Mouse (Mus musculus) testis, adult 2 months (tissue): ENCODE measurements around the gene Pdzrn4. TPM values are rescaled to one million over a fixed set of nuclear protein-coding genes. Genes with fewer than 3 reads are reported as not detected.
A peak's percentile ranks its signal among the peaks of the same experiment; 100 is the strongest.

ENCODE experiments used
- H3K27ac ChIP-seq: fragments of 200-500 bp; 2 replicates; pipeline ENCODE4 v1.5.1; 2012; ENCODE audit warnings: low read depth, low read length; ENCODE audit not compliant: control insufficient read depth, insufficient read depth
- H3K27me3 ChIP-seq: fragments of 200-500 bp; 2 replicates; pipeline ENCODE4 v1.6.1; 2012; ENCODE audit warnings: mild to moderate bottlenecking, low read length, moderate library complexity; ENCODE audit not compliant: control insufficient read depth, insufficient read depth
- H3K36me3 ChIP-seq: fragments of 200-500 bp; 2 replicates; pipeline ENCODE4 v1.6.1; 2012; ENCODE audit warnings: mild to moderate bottlenecking, low read length; ENCODE audit not compliant: control insufficient read depth, insufficient read depth
- H3K4me1 ChIP-seq: fragments of 200-500 bp; 2 replicates; pipeline ENCODE4 v1.6.1; 2012; ENCODE audit warnings: low read length; ENCODE audit not compliant: control insufficient read depth, insufficient read depth
- H3K4me3 ChIP-seq: fragments of 200-500 bp; 2 replicates; pipeline ENCODE4 v1.5.1; 2012; ENCODE audit warnings: low read depth, mild to moderate bottlenecking, low read length, moderate library complexity, mixed read lengths; ENCODE audit not compliant: control insufficient read depth
- CTCF ChIP-seq: fragments of 200-500 bp; IDR thresholded peaks from 2 replicates; pipeline ENCODE4 v1.5.1; 2012; ENCODE audit warnings: low read depth, mild to moderate bottlenecking, inconsistent platforms, low read length, moderate library complexity; ENCODE audit not compliant: control insufficient read depth, insufficient read depth, insufficient replicate concordance
- POLR2A ChIP-seq: fragments of 200-500 bp; IDR thresholded peaks from 2 replicates; pipeline ENCODE4 v1.6.1; 2012; ENCODE audit warnings: low read depth, mild to moderate bottlenecking, inconsistent platforms, low read length, moderate library complexity; ENCODE audit not compliant: control insufficient read depth
- polyA plus RNA-seq: library from polyadenylated mRNA; depleted of rRNA; stranded (reverse); fragments of >200 nt; gene quantifications from 2 replicates; pipeline ENCODE4 v1.2.3, GENCODE M21; 2012

The Pdzrn4 gene
- polyA plus RNA-seq, 1 experiment, result 6.3 TPM

GRCm38 (mm10) chr15:92495465-92496174 lies 98.9 kb downstream of the Pdzrn4 start:
- H3K27ac ChIP-seq, result no peak overlapping the region
- TF ChIP-seq POLR2A, result no peak
- TF ChIP-seq CTCF, result no peak
- no peaks in the 10 kb centered on the region for H3K36me3 ChIP-seq
- no peaks in the 10 kb centered on the region for H3K4me1 ChIP-seq
- H3K27me3 ChIP-seq, result no peaks in the 10 kb centered on the region
- H3K4me3 ChIP-seq, result no peak overlapping the region

- TF ChIP-seq CTCF, result no peak
- TF ChIP-seq POLR2A, result no peak
- no peaks in the 10 kb centered on the region for H3K36me3 ChIP-seq
- H3K27ac ChIP-seq, result no peak overlapping the region
- H3K27me3 ChIP-seq, result no peaks in the 10 kb centered on the region
- H3K4me3 ChIP-seq, result no peak overlapping the region
- no peaks in the 10 kb centered on the region for H3K4me1 ChIP-seq
Measured at GRCm38 (mm10) chr15:92500276-92500838, 103.7 kb downstream of the Pdzrn4 start.

GRCm38 (mm10) chr15:92502797-92503196 lies 106.1 kb downstream of the Pdzrn4 start:
- H3K36me3 ChIP-seq, result no peaks in the 10 kb centered on the region

GRCm38 (mm10) chr15:92509372-92509771 lies 112.7 kb downstream of the Pdzrn4 start:
- H3K36me3 ChIP-seq, result no peaks in the 10 kb centered on the region
- TF ChIP-seq CTCF (no peak), POLR2A (no peak)
- no peaks in the 10 kb centered on the region for H3K27me3 ChIP-seq
- H3K27ac ChIP-seq, result no peak overlapping the region
- peaks cover 6% of the 10 kb centered on the region for H3K4me1 ChIP-seq
- peak overlapping the region; percentile 41 for H3K4me3 ChIP-seq

More at GRCm38 (mm10) chr15:92502797-92503196, 106.1 kb downstream of the Pdzrn4 start:
- H3K4me1 ChIP-seq, result no peaks in the 10 kb centered on the region
- no peak overlapping the region for H3K27ac ChIP-seq
- H3K27me3 ChIP-seq, result no peaks in the 10 kb centered on the region
- no peak for TF ChIP-seq CTCF
- no peak for TF ChIP-seq POLR2A
- no peak overlapping the region for H3K4me3 ChIP-seq

GRCm38 (mm10) chr15:92515651-92516050 lies 119.0 kb downstream of the Pdzrn4 start:
- Histone ChIP-seq H3K36me3 (no peaks in the 10 kb centered on the region), H3K27me3 (no peaks in the 10 kb centered on the region), H3K4me1 (no peaks in the 10 kb centered on the region; the same call in 1 of the 2 replicates), H3K27ac (no peak overlapping the region), H3K4me3 (no peak overlapping the region)
- no peak for TF ChIP-seq CTCF
- TF ChIP-seq POLR2A, result no peak

- no peaks in the 10 kb centered on the region for H3K27me3 ChIP-seq
- H3K4me3 ChIP-seq, result no peak overlapping the region
- H3K4me1 ChIP-seq, result no peaks in the 10 kb centered on the region
- no peak overlapping the region for H3K27ac ChIP-seq
- no peak for TF ChIP-seq POLR2A
- no peak for TF ChIP-seq CTCF
- no peaks in the 10 kb centered on the region for H3K36me3 ChIP-seq
Measured at GRCm38 (mm10) chr15:92520677-92521225, 124.1 kb downstream of the Pdzrn4 start.

GRCm38 (mm10) chr15:92521686-92522085 lies 125.0 kb downstream of the Pdzrn4 start:
- Histone ChIP-seq H3K27me3 (no peaks in the 10 kb centered on the region), H3K4me1 (no peaks in the 10 kb centered on the region), H3K4me3 (no peak overlapping the region), H3K27ac (no peak overlapping the region), H3K36me3 (no peaks in the 10 kb centered on the region)
- TF ChIP-seq CTCF (no peak), POLR2A (no peak)
